Mouse (Mus musculus): Measurements from ENCODE around the gene Klf3. TPM values are rescaled to one million over a fixed set of nuclear protein-coding genes. Genes with fewer than 3 reads are reported as not detected.
"Not testable (repeated sequence)": the region's sequence is repeated elsewhere in the genome, so short reads cannot be mapped to it uniquely, and the experiment has no call there.

Gene Klf3
- total RNA-seq, 2 experiments from 2014 or later: 78.9 to 81.0 TPM

DNA sequence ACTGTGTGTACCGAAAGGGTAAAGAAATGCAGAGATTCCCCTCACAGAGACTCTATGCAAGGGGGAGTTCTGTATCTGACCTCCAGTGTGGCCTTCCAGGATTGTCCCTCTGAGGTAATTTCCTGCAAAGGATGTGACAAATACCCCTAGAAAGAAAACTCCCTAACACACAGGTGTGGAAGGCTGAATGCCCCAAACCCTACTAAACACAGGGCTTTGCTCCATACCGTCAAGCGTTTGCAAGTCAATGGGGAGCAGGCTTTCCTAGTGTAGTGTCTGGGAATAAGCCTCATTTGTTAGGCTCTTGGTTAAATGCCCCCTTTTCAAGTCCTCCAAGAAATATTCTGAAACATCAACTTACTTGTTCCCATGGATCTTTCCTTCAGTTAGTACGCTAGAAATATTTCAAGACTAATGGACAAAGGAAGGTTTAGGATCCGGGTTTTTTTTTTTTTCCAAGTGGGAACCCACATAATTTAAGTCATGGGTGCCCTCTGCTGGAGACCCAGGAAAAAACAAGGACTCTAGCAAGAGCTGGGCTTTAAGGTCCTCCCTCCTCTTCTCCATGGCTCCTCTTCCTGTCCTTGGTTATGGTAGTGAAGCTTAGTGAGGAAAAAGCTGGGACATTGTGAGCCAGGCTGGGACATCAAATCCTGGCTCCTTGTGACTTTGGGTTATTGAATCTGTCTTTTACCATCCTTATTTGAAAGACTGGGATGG is 63.3 kb downstream of the Klf3 start:
- peak; percentile 91 to 94 for DNase-seq
- intact Hi-C loops (cut with DNase I): loop anchor here (1.0 to 2.0 kb wide), 4 partner anchors 52 to 578 kb away; no protein-coding TSS in a partner anchor

DNA sequence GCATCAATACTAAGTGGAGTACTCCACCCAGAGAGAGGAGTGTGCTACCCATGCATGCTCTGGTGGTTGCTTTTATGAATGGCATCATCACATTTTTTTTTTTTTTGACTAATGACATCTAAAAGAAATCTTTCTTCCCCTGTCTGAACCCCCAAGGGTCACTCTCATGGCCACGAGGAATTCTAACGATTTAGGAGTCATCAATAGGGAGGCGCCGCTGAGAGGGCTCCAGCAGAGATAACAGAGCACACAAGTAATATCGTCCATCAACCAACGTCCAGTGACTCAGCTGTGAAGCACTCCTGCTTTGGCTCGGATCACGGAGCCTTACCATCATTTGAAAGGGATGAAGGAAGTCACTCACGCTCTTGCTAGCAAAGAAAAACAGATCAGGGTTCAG is 63.9 kb downstream of the Klf3 start:
- intact Hi-C loops (cut with DNase I): loop anchor here (2.0 kb wide), 3 partner anchors 52 to 578 kb away; no protein-coding TSS in a partner anchor
- DNase-seq: no peak

GRCm38 (mm10) chr5:64867551-64867950 is 64.4 kb downstream of the Klf3 start:
- intact Hi-C loops (cut with DNase I): loop anchor here (2.0 kb wide), 3 partner anchors 53 to 579 kb away; no protein-coding TSS in a partner anchor

DNA sequence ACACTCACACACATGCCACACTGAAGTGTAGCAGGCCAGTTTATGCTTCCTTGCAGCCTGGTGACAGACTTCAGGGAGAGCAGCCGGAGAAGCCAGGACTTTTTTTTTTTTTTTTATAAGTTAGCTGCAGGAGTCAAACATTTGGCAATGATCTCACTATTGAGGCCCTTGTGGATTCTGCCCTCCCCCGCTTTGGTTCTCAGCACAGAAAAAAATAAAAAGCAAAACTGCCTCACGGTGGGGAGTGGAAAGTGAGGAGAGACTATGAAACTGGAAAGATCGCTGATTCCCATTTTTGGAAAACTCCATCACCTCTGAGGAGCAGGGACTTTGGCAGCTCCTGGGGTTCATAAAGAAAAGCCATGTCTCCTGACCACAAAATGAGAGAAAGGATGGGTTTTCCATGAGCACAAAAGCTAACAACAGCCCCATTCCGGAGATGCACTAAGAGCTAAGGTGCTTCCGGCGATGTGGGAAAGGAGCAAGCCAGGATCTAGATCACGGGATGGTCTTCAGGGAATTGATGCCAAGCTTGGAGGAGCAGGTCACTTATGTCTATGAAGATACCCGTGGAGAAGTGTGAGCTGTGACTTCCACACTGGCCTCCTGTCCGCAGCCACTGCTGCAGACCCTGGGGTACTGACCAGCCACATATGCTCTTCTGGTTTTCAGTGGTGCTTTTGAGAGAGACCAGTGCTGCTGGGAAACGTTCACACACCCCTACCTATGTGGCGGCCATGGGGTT is 73.1 kb downstream of the Klf3 start:
- intact Hi-C loops (cut with DNase I): no loop called here
- peak; percentile 59 to 62 for DNase-seq

More at GRCm38 (mm10) chr5:64867551-64867950, 64.4 kb downstream of the Klf3 start:
- no peak for DNase-seq

DNA sequence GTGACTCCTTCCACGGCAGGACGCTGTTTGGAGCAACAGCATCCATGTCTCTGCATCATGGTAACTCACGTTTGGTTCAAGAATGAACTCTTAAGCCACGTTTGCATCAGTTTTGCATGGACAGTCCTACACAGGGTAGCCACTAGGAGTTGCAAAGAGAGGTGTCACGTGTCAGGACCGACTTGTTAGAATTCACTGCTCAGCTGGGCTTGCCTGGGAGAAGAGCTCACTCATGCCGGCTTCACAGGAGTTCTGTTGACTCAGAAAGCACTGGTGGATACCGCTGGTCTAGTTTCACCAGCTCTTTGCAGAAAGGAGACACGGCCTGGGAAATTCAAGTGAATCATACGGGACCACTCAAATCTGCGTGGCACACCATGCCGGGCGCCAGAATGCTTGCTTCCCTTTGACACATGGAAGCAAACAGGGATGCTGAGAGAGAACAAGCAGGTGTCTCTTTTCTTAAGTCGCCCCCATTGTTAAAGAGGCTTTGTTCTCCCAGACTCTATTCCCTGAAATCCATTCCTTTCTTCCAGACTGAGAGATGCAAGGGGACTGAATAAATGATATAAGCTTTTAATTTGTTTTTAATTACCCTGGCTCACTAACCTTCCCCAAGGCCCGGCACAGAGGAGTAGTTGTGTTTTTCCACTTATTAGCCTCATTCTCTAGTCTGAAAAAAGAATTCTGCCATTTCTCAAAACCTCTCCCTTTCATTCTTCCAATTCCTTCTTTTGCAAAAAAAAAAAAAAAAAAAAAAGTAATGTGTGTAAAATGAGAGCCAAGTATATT is 74.2 kb downstream of the Klf3 start:
- DNase-seq: peak in 1 of 2 experiments; percentile 19
- intact Hi-C loops (cut with DNase I): no loop called here

DNA sequence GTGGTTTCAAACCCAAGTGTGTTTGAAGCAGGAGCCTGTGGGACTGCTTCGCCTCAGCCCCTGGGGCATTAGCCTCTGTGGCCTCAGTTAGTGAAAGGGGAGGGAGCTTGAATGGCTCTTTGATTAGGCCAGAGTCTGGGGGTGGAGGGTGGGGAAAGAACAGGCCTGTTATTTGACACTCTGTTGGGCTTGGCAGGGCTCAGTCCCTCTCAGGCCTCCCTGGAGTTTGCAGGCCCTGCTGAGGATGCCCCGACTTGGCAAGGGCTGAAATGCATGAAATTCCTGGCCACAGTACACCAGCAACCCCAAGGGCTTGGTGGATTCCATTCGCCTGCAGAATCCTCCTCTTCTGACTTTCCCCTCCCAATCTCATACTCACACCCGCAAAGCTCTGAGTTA is 74.8 kb downstream of the Klf3 start:
- peak; percentile 87 to 88 for DNase-seq
- intact Hi-C loops (cut with DNase I): no loop called here

DNA sequence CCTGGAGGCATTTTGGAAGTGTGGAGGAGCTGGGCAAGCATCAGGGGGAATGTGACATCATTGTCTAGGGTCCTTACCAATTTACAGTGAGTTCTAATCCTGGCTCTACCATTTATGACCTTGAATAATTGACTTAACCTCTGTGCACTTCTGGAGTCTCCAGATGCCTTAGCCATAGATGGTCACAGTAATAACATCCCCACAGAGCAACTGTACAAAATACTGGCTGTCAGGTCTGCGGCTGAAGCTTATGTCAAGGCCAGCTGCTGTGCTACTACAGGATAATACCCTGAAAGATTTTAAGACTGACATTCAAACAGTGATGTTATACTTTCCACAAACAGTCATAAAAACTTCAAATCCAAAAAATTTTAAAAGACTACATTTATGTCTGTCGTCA is 75.3 kb downstream of the Klf3 start:
- DNase-seq: no peak
- intact Hi-C loops (cut with DNase I): no loop called here

DNA sequence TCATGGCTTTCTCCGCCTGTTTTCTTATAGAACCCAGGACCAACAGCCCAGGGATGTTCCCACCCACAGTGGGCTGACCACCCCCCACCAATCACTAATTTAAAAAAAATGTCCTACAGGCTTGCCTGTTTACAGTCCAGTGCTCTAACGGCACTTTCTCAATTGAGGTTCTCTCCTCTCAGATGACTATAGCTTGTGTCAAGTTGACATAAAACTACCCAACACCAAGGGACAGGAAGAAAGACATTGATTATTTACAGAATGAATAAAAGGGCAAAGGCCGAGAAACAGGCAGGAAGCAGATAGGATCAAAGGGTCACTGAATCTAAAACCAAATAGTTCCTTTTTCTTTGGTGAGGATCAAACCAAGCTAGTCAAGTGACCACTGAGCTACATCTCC is 76.1 kb downstream of the Klf3 start:
- DNase-seq: no peak
- intact Hi-C loops (cut with DNase I): no loop called here

GRCm38 (mm10) chr5:64881559-64881958 is 78.4 kb downstream of the Klf3 start:
- not testable (repeated sequence) for DNase-seq
- intact Hi-C loops (cut with DNase I): loop anchor here (10.0 kb wide), 3 partner anchors 83 to 363 kb away; partner anchors contain the start of gene Tlr6

- intact Hi-C loops (cut with DNase I): loop anchor here (10.0 kb wide), 3 partner anchors 83 to 363 kb away; partner anchors contain the start of gene Tlr6
Measured at GRCm38 (mm10) chr5:64881976-64882375, 78.8 kb downstream of the Klf3 start.

More at GRCm38 (mm10) chr5:64881976-64882375, 78.8 kb downstream of the Klf3 start:
- not testable (repeated sequence) for DNase-seq

Other genes starting within 250 kb of the Klf3 start
- gene Tlr1, start 130.2 kb downstream of the Klf3 start, total RNA-seq (2021): under 1 TPM; 0.34 to 0.67 TPM
- gene Tlr6, start 156.7 kb downstream of the Klf3 start, total RNA-seq (2021): 1 to 10 TPM; 1.2 to 2.0 TPM
- 10 to 100 TPM; 28.2 to 39.4 TPM for gene Fam114a1, start 166.7 kb downstream of the Klf3 start, total RNA-seq (2021)